In the genomic region with DNA sequence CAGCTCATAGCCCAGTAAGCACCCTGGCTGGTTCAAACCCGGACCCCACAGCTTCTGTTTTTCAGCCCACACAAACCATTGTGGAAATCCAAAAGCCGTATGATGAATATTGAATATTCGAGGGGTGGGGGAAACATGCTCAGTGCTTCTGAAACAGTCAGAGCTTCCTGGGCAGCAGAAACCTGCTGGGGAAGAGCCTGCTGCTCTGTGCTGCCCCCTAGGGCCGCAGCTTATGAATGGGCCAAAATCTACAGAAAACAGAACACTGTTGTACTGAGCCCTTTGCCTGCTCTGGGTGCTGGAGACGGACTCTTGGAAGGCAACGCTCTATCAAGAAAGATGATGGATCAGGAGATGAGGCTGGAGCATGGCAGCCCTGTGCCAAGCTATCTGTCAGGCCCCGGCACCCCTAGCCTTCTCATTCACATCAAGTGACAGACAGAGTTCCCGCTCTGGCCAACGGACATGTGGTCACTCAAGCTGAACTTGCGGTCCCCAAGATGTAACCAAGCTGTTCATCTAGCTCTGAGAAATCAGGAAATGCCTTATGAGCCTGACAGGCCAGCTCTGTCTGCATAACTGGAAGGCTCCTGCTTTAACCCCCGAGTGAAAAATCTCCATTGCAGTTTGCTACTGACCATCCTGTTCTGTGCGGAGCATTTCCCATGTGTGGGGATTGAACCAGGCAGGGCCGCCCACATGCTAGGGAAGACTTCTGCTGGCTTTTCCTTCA, we compare ENCODE assay signal across 9 mouse cellular contexts. TPM values are rescaled to one million over a fixed set of nuclear protein-coding genes. Genes with fewer than 3 reads are reported as not detected.
DNase-seq lines count a peak whose midpoint lies in the region; ATAC-seq and TF ChIP-seq lines count a peak whose summit lies in the region.
"Had no signal": no experiment of that assay in that cellular context is flagged by ENCODE, and none has a peak within 500 bp of the region (broad histone marks: within the 10 kb centered on the region; RNA-seq: fewer than 3 reads in every experiment).

No protein-coding gene starts in this region.

- H3K4me3 ChIP-seq in cortical plate, adult 2 months (ENCODE audit: insufficient read depth, low read length): no peak overlapping the region
- H3K4me3 ChIP-seq in midbrain, embryonic 11.5 days (ENCODE audit: low read depth, low read length): no peak overlapping the region
- H3K4me3 ChIP-seq: limb, embryonic 12.5 days had no signal

- no peaks in the 10 kb centered on the region for H3K27me3 ChIP-seq in midbrain, embryonic 11.5 days (ENCODE audit: control insufficient read depth, insufficient read depth, low read length)

- H3K4me1 ChIP-seq in cortical plate, adult 2 months (ENCODE audit: control insufficient read depth, insufficient read depth, low read length): no peaks in the 10 kb centered on the region
- H3K4me1 ChIP-seq in midbrain, embryonic 11.5 days (ENCODE audit: control insufficient read depth, insufficient read depth, low read length): no peaks in the 10 kb centered on the region
- H3K4me1 ChIP-seq: limb, embryonic 12.5 days had no signal

- WGBS in midbrain, embryonic 11.5 days: 73% methylated on average over 13 of the region's 13 CpGs

- intact Hi-C loops in gastrocnemius, postnatal 36 days (cut with DNase I): no loop called here

- no peak overlapping the region for H3K9ac ChIP-seq in midbrain, embryonic 11.5 days (ENCODE audit: low read length)
- H3K9ac ChIP-seq: limb, embryonic 12.5 days had no signal

- H3K27ac ChIP-seq in cortical plate, adult 2 months (ENCODE audit: insufficient read depth, low read length): no peak overlapping the region
- no peak overlapping the region for H3K27ac ChIP-seq in midbrain, embryonic 11.5 days (ENCODE audit: low read depth, low read length)
- H3K27ac ChIP-seq: limb, embryonic 12.5 days had no signal

- H3K9me3 ChIP-seq in midbrain, embryonic 11.5 days (ENCODE audit: control insufficient read depth, low read length): no peaks in the 10 kb centered on the region
- H3K9me3 ChIP-seq: limb, embryonic 12.5 days had no signal

- no peak for TF ChIP-seq POLR2A in cortical plate, adult 2 months (IDR thresholded peaks at IDR 0.05; ENCODE audit: extremely low read depth, insufficient read depth, low read length)

- TF ChIP-seq CTCF in cortical plate, adult 2 months (IDR thresholded peaks at IDR 0.05; ENCODE audit: extremely low read depth, insufficient read depth, low read length): peak; percentile 70

- H3K36me3 ChIP-seq in midbrain, embryonic 11.5 days (ENCODE audit: control insufficient read depth, insufficient read depth, low read length): no peaks in the 10 kb centered on the region
- H3K36me3 ChIP-seq: limb, embryonic 12.5 days had no signal

- no peak overlapping the region for H3K4me2 ChIP-seq in midbrain, embryonic 11.5 days
- H3K4me2 ChIP-seq: limb, embryonic 12.5 days had no signal

- ATAC-seq in midbrain, embryonic 11.5 days (ENCODE audit: low FRiP score): no peak

- DNase-seq in heart, postnatal 4 days: peak; percentile 35
- DNase-seq in heart, adult 9 months (ENCODE audit: low spot score in 2 of 2): no peak
- DNase-seq in right cerebral cortex, postnatal 14 days: peak; percentile 52
- no peak for DNase-seq in right cerebral cortex, adult 2 months (ENCODE audit: low spot score in 2 of 2)
- peak; percentile 42 for DNase-seq in thymus, postnatal 14 days
- no peak for DNase-seq in gastrocnemius, postnatal 36 days
- DNase-seq in midbrain, embryonic 11.5 days (ENCODE audit: low spot score, missing footprints): no peak

RNA-seq across cellular contexts. Expression of a gene that starts 32.5 kb away (rescaled TPM):
- total RNA-seq in heart, postnatal 4 days (2021): under 1 TPM in 1 of 2 experiments, not detected in 1; 0.11 TPM
- polyA plus RNA-seq in cortical plate, adult 2 months (2012; rRNA removed): 0.04 and 0.09 TPM in 2 replicates
- total RNA-seq in gastrocnemius, postnatal 36 days (2021): not detected
- not detected in 2 replicates for polyA plus RNA-seq in midbrain, embryonic 11.5 days (2014; fragmentation: Nextera tagmentation; extraction: Ambion mirVana)
- polyA plus RNA-seq: limb, embryonic 12.5 days had no signal

RNA-seq across cellular contexts. Expression of a gene that starts 38.9 kb away (rescaled TPM):
- 1 to 10 TPM; 7.4 to 7.6 TPM for total RNA-seq in heart, postnatal 4 days (2021)
- polyA plus RNA-seq in cortical plate, adult 2 months (2012; rRNA removed): 16.6 and 17.2 TPM in 2 replicates
- total RNA-seq in gastrocnemius, postnatal 36 days (2021): 10 to 100 TPM in 1 of 2 experiments, 1 to 10 TPM in 1; 9.9 to 10.9 TPM
- not detected in 2 replicates for polyA plus RNA-seq in midbrain, embryonic 11.5 days (2014; fragmentation: Nextera tagmentation; extraction: Ambion mirVana)
- polyA plus RNA-seq: limb, embryonic 12.5 days had no signal

RNA-seq across cellular contexts. Expression of a gene that starts 54.8 kb away (rescaled TPM):
- 100 to 1,000 TPM; 173 to 189 TPM for total RNA-seq in heart, postnatal 4 days (2021)
- 61.1 and 64.2 TPM in 2 replicates for polyA plus RNA-seq in cortical plate, adult 2 months (2012; rRNA removed)
- 10 to 100 TPM in 1 of 2 experiments, 1 to 10 TPM in 1; 9.9 to 12.1 TPM for total RNA-seq in gastrocnemius, postnatal 36 days (2021)
- 17.4 and 21.2 TPM in 2 replicates for polyA plus RNA-seq in midbrain, embryonic 11.5 days (2014; fragmentation: Nextera tagmentation; extraction: Ambion mirVana)

Comparison
In these comparisons a context has a peak if more than half of its experiments do, and no peak if none do; other contexts are left out.
1. DNase-seq: peak in heart, postnatal 4 days (single experiment), right cerebral cortex, postnatal 14 days (single experiment) and thymus, postnatal 14 days (single experiment); none in heart, adult 9 months (0 of 2), right cerebral cortex, adult 2 months (0 of 2), gastrocnemius, postnatal 36 days (0 of 2) and midbrain, embryonic 11.5 days (single experiment).
2. RNA of a gene that starts 54.8 kb away (total RNA-seq): 173 to 189 TPM in heart, postnatal 4 days; 9.9 to 12.1 TPM in gastrocnemius, postnatal 36 days; every median in the first group is over 10 times any median in the second.